Mouse (Mus musculus) CD4-positive naive resting alpha-beta T cell, adult 57 days (primary cell): ENCODE results near the gene Glipr1l3. TPM values are rescaled to one million over a fixed set of nuclear protein-coding genes. Genes with fewer than 3 reads are reported as not detected.

Experiments used
- total RNA-seq: library from RNA; stranded (reverse); gene quantifications from one replicate; pipeline ENCODE4 v1.2.4, GENCODE M21; 2023

Glipr1l3 gene
- not detected for total RNA-seq

DNA sequence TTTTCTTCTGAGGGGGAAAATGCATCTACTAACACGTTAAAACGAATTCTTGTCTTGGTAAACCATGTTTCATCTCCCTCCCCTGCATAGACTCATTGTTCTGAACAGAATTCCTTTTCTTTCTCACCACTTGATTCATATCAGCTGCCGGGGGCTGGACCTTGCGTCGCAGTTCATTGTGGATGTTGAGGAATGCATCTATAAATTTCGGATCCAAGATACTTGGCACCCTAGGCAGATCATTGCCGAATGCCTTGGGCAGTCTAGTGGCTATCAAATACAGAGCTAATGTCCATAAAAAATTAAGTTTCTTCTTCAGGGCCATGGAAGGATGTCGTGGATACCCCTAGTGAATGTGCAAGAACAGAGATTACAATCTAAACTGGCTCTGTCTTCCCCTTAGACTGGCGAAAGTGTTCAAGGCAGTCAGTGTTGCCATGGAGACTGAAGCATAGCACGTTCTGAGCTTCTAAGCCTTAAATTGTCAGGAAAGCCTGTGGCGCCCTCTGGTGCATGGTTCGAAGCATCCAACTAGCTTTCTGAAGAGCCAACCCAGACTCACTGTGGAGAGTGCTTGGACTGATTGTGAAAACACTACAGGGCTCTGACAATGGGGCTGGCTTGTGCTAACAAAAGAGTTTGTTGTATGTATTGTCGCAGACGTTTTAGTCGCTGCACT, at the start of gene Glipr1l3:
Glipr1l3 (minus strand) TSS at position 446 of the 679 bp plus-strand sequence.

DNA sequence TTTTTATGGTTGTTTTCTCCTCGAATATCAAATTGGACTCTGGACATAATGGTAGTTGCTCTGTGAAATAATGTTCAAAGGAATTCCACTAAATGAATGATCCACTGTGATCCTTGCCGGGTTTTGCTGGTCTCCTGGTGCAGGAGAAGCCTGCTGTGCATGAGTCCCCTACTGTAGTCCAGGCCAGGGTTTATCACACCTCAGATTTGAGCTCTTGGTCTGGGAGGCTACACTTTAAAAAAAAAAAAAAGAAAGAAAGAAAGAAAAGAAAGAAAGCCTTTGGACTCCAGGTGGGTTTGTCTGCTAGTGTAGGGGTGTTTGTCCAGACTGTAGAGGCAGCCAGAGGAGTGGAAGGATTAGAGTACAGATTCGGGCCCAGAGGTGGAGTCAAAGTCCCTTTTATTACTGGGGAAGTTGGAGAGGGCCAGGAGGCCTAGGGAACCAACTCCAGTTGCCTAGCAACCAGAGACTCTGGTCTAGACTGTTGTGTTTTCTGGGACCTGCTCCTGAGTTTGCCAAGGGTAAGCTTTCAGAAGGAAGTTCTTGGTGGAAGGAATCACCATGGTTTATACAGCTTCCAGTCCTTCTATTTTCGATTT, 3.1 kb upstream of the Glipr1l3 start, which contains the start of gene Caps2:
Caps2 (plus strand) TSS at position 454 of the 599 bp plus-strand sequence.

Other genes starting within 250 kb of the Glipr1l3 start
- 58.5 TPM for gene Krr1, start 187.7 kb downstream of the Glipr1l3 start, total RNA-seq
- gene Glipr1, start 157.7 kb downstream of the Glipr1l3 start, total RNA-seq = 59.8 TPM
- not detected for gene Glipr1l1, start 100.1 kb downstream of the Glipr1l3 start, total RNA-seq
- gene Glipr1l2, start 77.0 kb downstream of the Glipr1l3 start, total RNA-seq = not detected
- gene Caps2, start 3.3 kb upstream of the Glipr1l3 start, total RNA-seq = not detected
- not detected for gene Kcnc2, start 110.8 kb upstream of the Glipr1l3 start, total RNA-seq